ENCODE assay signal across 23 mouse cellular contexts in genomic region chr12:16789199-16789598, GRCm38 (mm10). TPM values are rescaled to one million over a fixed set of nuclear protein-coding genes. Genes with fewer than 3 reads are reported as not detected.
DNase-seq lines count a peak whose midpoint lies in the region; ATAC-seq and TF ChIP-seq lines count a peak whose summit lies in the region.
"Had no signal": no experiment of that assay in that cellular context is flagged by ENCODE, and none has a peak within 500 bp of the region (broad histone marks: within the 10 kb centered on the region; RNA-seq: fewer than 3 reads in every experiment).

No protein-coding gene starts in this region.

- H3K4me2 ChIP-seq in hindbrain, postnatal 0 days (ENCODE audit: low read depth, low read length), result no peak overlapping the region
- H3K4me2 ChIP-seq in midbrain, embryonic 15.5 days, result no peak overlapping the region
- H3K4me2 ChIP-seq in midbrain, embryonic 12.5 days (replicated peaks), result no peak overlapping the region
- no peak overlapping the region for H3K4me2 ChIP-seq in midbrain, embryonic 13.5 days (replicated peaks)
- H3K4me2 ChIP-seq: embryonic facial prominence, embryonic 13.5 days; embryonic facial prominence, embryonic 15.5 days; forebrain, embryonic 13.5 days; forebrain, embryonic 15.5 days had no signal

- TF ChIP-seq CTCF in hindbrain, postnatal 0 days (IDR thresholded peaks at IDR 0.05; ENCODE audit: low read depth), result no peak

- H3K27me3 ChIP-seq in hindbrain, embryonic 10.5 days (ENCODE audit: insufficient read depth, poor library complexity, severe bottlenecking), result no peaks in the 10 kb centered on the region
- no peaks in the 10 kb centered on the region for H3K27me3 ChIP-seq in hindbrain, postnatal 0 days (ENCODE audit: insufficient read depth, low read length)
- no peaks in the 10 kb centered on the region for H3K27me3 ChIP-seq in midbrain, embryonic 10.5 days (ENCODE audit: low read depth, poor library complexity, severe bottlenecking)
- no peaks in the 10 kb centered on the region for H3K27me3 ChIP-seq in midbrain, embryonic 15.5 days (replicated peaks)
- no peaks in the 10 kb centered on the region for H3K27me3 ChIP-seq in midbrain, embryonic 12.5 days
- no peaks in the 10 kb centered on the region for H3K27me3 ChIP-seq in midbrain, embryonic 13.5 days
- H3K27me3 ChIP-seq in limb, embryonic 10.5 days (ENCODE audit: low read depth, poor library complexity, severe bottlenecking), result no peaks in the 10 kb centered on the region
- H3K27me3 ChIP-seq: embryonic facial prominence, embryonic 13.5 days; embryonic facial prominence, embryonic 15.5 days; forebrain, embryonic 13.5 days; forebrain, embryonic 15.5 days had no signal

- peaks cover 53% of the 10 kb centered on the region for H3K36me3 ChIP-seq in hindbrain, embryonic 10.5 days
- no peaks in the 10 kb centered on the region for H3K36me3 ChIP-seq in hindbrain, postnatal 0 days (ENCODE audit: insufficient read depth, low read length)
- H3K36me3 ChIP-seq in midbrain, embryonic 10.5 days, result peaks cover 49% of the 10 kb centered on the region
- no peaks in the 10 kb centered on the region for H3K36me3 ChIP-seq in midbrain, embryonic 15.5 days (replicated peaks)
- no peaks in the 10 kb centered on the region for H3K36me3 ChIP-seq in midbrain, embryonic 12.5 days
- no peaks in the 10 kb centered on the region for H3K36me3 ChIP-seq in midbrain, embryonic 13.5 days
- H3K36me3 ChIP-seq in limb, embryonic 10.5 days, result peaks cover 14% of the 10 kb centered on the region; the same call in 1 of the 2 replicates
- H3K36me3 ChIP-seq: embryonic facial prominence, embryonic 13.5 days; embryonic facial prominence, embryonic 15.5 days; forebrain, embryonic 15.5 days had no signal

- no peaks in the 10 kb centered on the region for H3K9me3 ChIP-seq in hindbrain, embryonic 10.5 days
- no peaks in the 10 kb centered on the region for H3K9me3 ChIP-seq in hindbrain, postnatal 0 days (ENCODE audit: low read length)
- H3K9me3 ChIP-seq in midbrain, embryonic 10.5 days (replicated peaks), result 0 out of 2 replicates have a peak, but pooled peaks cover 3% of the 10 kb centered on the region
- no peaks in the 10 kb centered on the region for H3K9me3 ChIP-seq in midbrain, embryonic 15.5 days
- H3K9me3 ChIP-seq in midbrain, embryonic 12.5 days, result no peaks in the 10 kb centered on the region
- no peaks in the 10 kb centered on the region for H3K9me3 ChIP-seq in midbrain, embryonic 13.5 days
- no peaks in the 10 kb centered on the region for H3K9me3 ChIP-seq in limb, embryonic 10.5 days (replicated peaks)
- H3K9me3 ChIP-seq: embryonic facial prominence, embryonic 13.5 days; embryonic facial prominence, embryonic 15.5 days; forebrain, embryonic 13.5 days; forebrain, embryonic 15.5 days had no signal

- H3K4me3 ChIP-seq in hindbrain, embryonic 10.5 days, result no peak overlapping the region
- H3K4me3 ChIP-seq in hindbrain, postnatal 0 days (ENCODE audit: low read length), result no peak overlapping the region
- peak overlapping the region; percentile 26 for H3K4me3 ChIP-seq in midbrain, embryonic 10.5 days
- H3K4me3 ChIP-seq in midbrain, embryonic 15.5 days, result no peak overlapping the region
- no peak overlapping the region for H3K4me3 ChIP-seq in midbrain, embryonic 12.5 days
- H3K4me3 ChIP-seq in midbrain, embryonic 13.5 days (replicated peaks), result no peak overlapping the region
- H3K4me3 ChIP-seq in limb, embryonic 10.5 days, result no peak overlapping the region
- H3K4me3 ChIP-seq: embryonic facial prominence, embryonic 13.5 days; embryonic facial prominence, embryonic 15.5 days; erythroblast, embryonic 14.5 days; forebrain, embryonic 13.5 days; forebrain, embryonic 15.5 days had no signal

- H3K4me1 ChIP-seq in hindbrain, embryonic 10.5 days (replicated peaks), result peaks cover 49% of the 10 kb centered on the region
- H3K4me1 ChIP-seq in hindbrain, postnatal 0 days (ENCODE audit: insufficient read depth, low read length), result no peaks in the 10 kb centered on the region
- H3K4me1 ChIP-seq in midbrain, embryonic 10.5 days, result peaks cover 68% of the 10 kb centered on the region
- no peaks in the 10 kb centered on the region for H3K4me1 ChIP-seq in midbrain, embryonic 15.5 days
- peaks cover 16% of the 10 kb centered on the region for H3K4me1 ChIP-seq in midbrain, embryonic 12.5 days
- peaks cover 14% of the 10 kb centered on the region for H3K4me1 ChIP-seq in midbrain, embryonic 13.5 days (replicated peaks)
- peaks cover 12% of the 10 kb centered on the region for H3K4me1 ChIP-seq in limb, embryonic 10.5 days
- H3K4me1 ChIP-seq: embryonic facial prominence, embryonic 13.5 days; embryonic facial prominence, embryonic 15.5 days had no signal

- no peak for DNase-seq in hindbrain, embryonic 10.5 days (ENCODE audit: low spot score)
- no peak for DNase-seq in hindbrain, postnatal 0 days (ENCODE audit: low spot score)
- no peak for DNase-seq in midbrain, embryonic 10.5 days (ENCODE audit: low spot score)
- DNase-seq in limb, embryonic 10.5 days (ENCODE audit: low spot score), result no peak
- DNase-seq in layer of hippocampus, postnatal 10 days (ENCODE audit: low spot score in 2 of 2), result no peak
- DNase-seq: adrenal gland, adult 2 months; adrenal gland, postnatal 10 days; adrenal gland, postnatal 25 days; cerebellum, adult 11 months; cerebellum, adult 18-20 months; cerebellum, adult 8-10 months; cerebellum, adult 9-11 months; cerebellum, postnatal 14 days; cerebellum, postnatal 36 days had no signal

- no peak overlapping the region for H3K9ac ChIP-seq in hindbrain, postnatal 0 days (replicated peaks; ENCODE audit: low read length)
- no peak overlapping the region for H3K9ac ChIP-seq in midbrain, embryonic 15.5 days
- H3K9ac ChIP-seq in midbrain, embryonic 12.5 days (replicated peaks), result no peak overlapping the region
- H3K9ac ChIP-seq in midbrain, embryonic 13.5 days (replicated peaks), result no peak overlapping the region
- H3K9ac ChIP-seq: embryonic facial prominence, embryonic 13.5 days; embryonic facial prominence, embryonic 15.5 days; forebrain, embryonic 13.5 days; forebrain, embryonic 15.5 days had no signal

- peak overlapping the region; percentile 89 for H3K27ac ChIP-seq in hindbrain, embryonic 10.5 days
- no peak overlapping the region for H3K27ac ChIP-seq in hindbrain, postnatal 0 days
- peak overlapping the region; percentile 89 for H3K27ac ChIP-seq in midbrain, embryonic 10.5 days (replicated peaks)
- H3K27ac ChIP-seq in midbrain, embryonic 15.5 days, result no peak overlapping the region
- peak overlapping the region; percentile 64; the same call in 1 of the 2 replicates for H3K27ac ChIP-seq in midbrain, embryonic 12.5 days (replicated peaks)
- H3K27ac ChIP-seq in midbrain, embryonic 13.5 days, result no peak overlapping the region
- H3K27ac ChIP-seq in limb, embryonic 10.5 days, result peak overlapping the region; percentile 78; the same call in 1 of the 2 replicates
- H3K27ac ChIP-seq: embryonic facial prominence, embryonic 13.5 days; embryonic facial prominence, embryonic 15.5 days; forebrain, embryonic 13.5 days; forebrain, embryonic 15.5 days had no signal

- WGBS in hindbrain, embryonic 10.5 days, result 3% methylated on average over 1 of the region's 1 CpGs
- 17% methylated on average over 1 of the region's 1 CpGs for WGBS in hindbrain, postnatal 0 days
- 14% methylated on average over 1 of the region's 1 CpGs for WGBS in midbrain, embryonic 10.5 days
- WGBS in midbrain, embryonic 15.5 days, result 13% methylated on average over 1 of the region's 1 CpGs
- 16% methylated on average over 1 of the region's 1 CpGs for WGBS in midbrain, embryonic 12.5 days
- 4% methylated on average over 1 of the region's 1 CpGs for WGBS in midbrain, embryonic 13.5 days
- WGBS in limb, embryonic 10.5 days, result 87% methylated on average over 1 of the region's 1 CpGs

- no peak for ATAC-seq in hindbrain, postnatal 0 days
- ATAC-seq in midbrain, embryonic 15.5 days (replicated peaks), result no peak
- ATAC-seq in midbrain, embryonic 12.5 days (ENCODE audit: low FRiP score, low read depth), result no peak
- no peak for ATAC-seq in midbrain, embryonic 13.5 days
- ATAC-seq: forebrain, embryonic 13.5 days; forebrain, embryonic 15.5 days had no signal

RNA-seq across cellular contexts. Expression of gene Greb1, which starts 11.5 kb away (rescaled TPM):
- polyA plus RNA-seq in hindbrain, embryonic 10.5 days (2016; fragmentation: Nextera tagmentation; extraction: Ambion mirVana), result 19.0 and 28.1 TPM in 2 replicates
- 0.86 and 2.1 TPM in 2 replicates for total RNA-seq in hindbrain, postnatal 0 days (2014; rRNA removed)
- polyA plus RNA-seq in hindbrain, postnatal 0 days (2015; fragmentation: Nextera tagmentation; extraction: Ambion mirVana), result 0.32 and 0.33 TPM in 2 replicates
- 24.0 and 31.0 TPM in 2 replicates for polyA plus RNA-seq in midbrain, embryonic 10.5 days (2016; fragmentation: Nextera tagmentation; extraction: Ambion mirVana)
- polyA plus RNA-seq in midbrain, embryonic 15.5 days (2015; fragmentation: Nextera tagmentation; extraction: Ambion mirVana), result 1.4 and 1.7 TPM in 2 replicates
- polyA plus RNA-seq in midbrain, embryonic 12.5 days (2016; fragmentation: Nextera tagmentation; extraction: Ambion mirVana), result 7.0 and 9.8 TPM in 2 replicates
- 2.7 and 3.1 TPM in 2 replicates for polyA plus RNA-seq in midbrain, embryonic 13.5 days (2015; fragmentation: Nextera tagmentation; extraction: Ambion mirVana)
- 16.9 and 17.4 TPM in 2 replicates for polyA plus RNA-seq in limb, embryonic 10.5 days (2016; fragmentation: Nextera tagmentation; extraction: Ambion mirVana)
- total RNA-seq in layer of hippocampus, postnatal 10 days (2021), result under 1 TPM; 0.57 to 0.76 TPM
- total RNA-seq: MEL had no signal
- polyA plus RNA-seq: erythroblast, embryonic 14.5 days had no signal

RNA-seq across cellular contexts. Expression of gene E2f6, which starts 21.6 kb away (rescaled TPM):
- polyA plus RNA-seq in hindbrain, embryonic 10.5 days (2016; fragmentation: Nextera tagmentation; extraction: Ambion mirVana), result 65.4 TPM in 2 replicates
- 21.2 and 27.5 TPM in 2 replicates for total RNA-seq in hindbrain, postnatal 0 days (2014; rRNA removed)
- 20.0 and 21.3 TPM in 2 replicates for polyA plus RNA-seq in hindbrain, postnatal 0 days (2015; fragmentation: Nextera tagmentation; extraction: Ambion mirVana)
- 72.8 and 73.0 TPM in 2 replicates for polyA plus RNA-seq in midbrain, embryonic 10.5 days (2016; fragmentation: Nextera tagmentation; extraction: Ambion mirVana)
- 29.8 and 30.1 TPM in 2 replicates for polyA plus RNA-seq in midbrain, embryonic 15.5 days (2015; fragmentation: Nextera tagmentation; extraction: Ambion mirVana)
- polyA plus RNA-seq in midbrain, embryonic 12.5 days (2016; fragmentation: Nextera tagmentation; extraction: Ambion mirVana), result 77.6 and 83.8 TPM in 2 replicates
- polyA plus RNA-seq in midbrain, embryonic 13.5 days (2015; fragmentation: Nextera tagmentation; extraction: Ambion mirVana), result 46.7 and 49.5 TPM in 2 replicates
- 67.3 and 67.5 TPM in 2 replicates for polyA plus RNA-seq in limb, embryonic 10.5 days (2016; fragmentation: Nextera tagmentation; extraction: Ambion mirVana)
- 10 to 100 TPM; 23.2 to 24.5 TPM for total RNA-seq in layer of hippocampus, postnatal 10 days (2021)

Comparison
In these comparisons a context has a peak if more than half of its experiments do, and no peak if none do; other contexts are left out.
1. H3K27ac ChIP-seq: peak in hindbrain, embryonic 10.5 days (single experiment), midbrain, embryonic 10.5 days (single experiment), midbrain, embryonic 12.5 days (single experiment) and limb, embryonic 10.5 days (single experiment); none in hindbrain, postnatal 0 days (single experiment), midbrain, embryonic 15.5 days (single experiment) and midbrain, embryonic 13.5 days (single experiment).